Mouse (Mus musculus): ENCODE results near the gene Actc1. TPM values are rescaled to one million over a fixed set of nuclear protein-coding genes. Genes with fewer than 3 reads are reported as not detected.

The Actc1 gene
- total and polyA plus RNA-seq, 2 experiments from 2014 or later: 0.17 to 1.4 TPM

DNA sequence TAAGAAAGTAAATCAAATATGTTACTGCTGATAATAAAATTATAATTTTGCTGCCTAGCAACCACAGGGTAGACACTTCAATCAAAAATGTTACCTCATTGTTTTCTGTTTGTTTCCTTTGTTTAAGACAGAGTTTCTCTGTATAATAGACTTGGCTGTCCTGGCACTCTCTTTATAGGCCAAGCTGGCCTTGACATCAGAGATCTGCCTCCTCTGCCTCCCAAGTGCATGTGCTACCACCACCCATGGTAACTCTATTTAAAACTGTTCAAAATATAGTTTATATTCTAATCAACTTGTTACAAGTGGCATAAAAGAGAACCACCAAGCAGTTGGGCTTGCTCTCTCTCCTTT lies 33.2 kb downstream of the Actc1 start:
- Histone ChIP-seq H3K9me3 (ENCODE audit: low read length) (no peaks in the 10 kb centered on the region), H3K36me3 (ENCODE audit: insufficient read depth) (no peaks in the 10 kb centered on the region), H3K27me3 (ENCODE audit: insufficient read depth, low read length) (0 out of 2 replicates have a peak, but pooled peaks cover 5% of the 10 kb centered on the region), H3K9ac (no peak overlapping the region), H3K4me2 (ENCODE audit: low read depth) (no peak overlapping the region), H3K4me3 (ENCODE audit: low read depth, low read length) (no peak overlapping the region), H3K4me1 (ENCODE audit: insufficient read depth) (no peaks in the 10 kb centered on the region), H3K27ac (ENCODE audit: low read depth, low read length) (no peak overlapping the region)
- ATAC-seq: peak; percentile 40; the same call in 1 of the 2 replicates
- DNase-seq: no peak
- TF ChIP-seq CTCF (IDR thresholded peaks at IDR 0.05; ENCODE audit: low read depth): no peak

DNA sequence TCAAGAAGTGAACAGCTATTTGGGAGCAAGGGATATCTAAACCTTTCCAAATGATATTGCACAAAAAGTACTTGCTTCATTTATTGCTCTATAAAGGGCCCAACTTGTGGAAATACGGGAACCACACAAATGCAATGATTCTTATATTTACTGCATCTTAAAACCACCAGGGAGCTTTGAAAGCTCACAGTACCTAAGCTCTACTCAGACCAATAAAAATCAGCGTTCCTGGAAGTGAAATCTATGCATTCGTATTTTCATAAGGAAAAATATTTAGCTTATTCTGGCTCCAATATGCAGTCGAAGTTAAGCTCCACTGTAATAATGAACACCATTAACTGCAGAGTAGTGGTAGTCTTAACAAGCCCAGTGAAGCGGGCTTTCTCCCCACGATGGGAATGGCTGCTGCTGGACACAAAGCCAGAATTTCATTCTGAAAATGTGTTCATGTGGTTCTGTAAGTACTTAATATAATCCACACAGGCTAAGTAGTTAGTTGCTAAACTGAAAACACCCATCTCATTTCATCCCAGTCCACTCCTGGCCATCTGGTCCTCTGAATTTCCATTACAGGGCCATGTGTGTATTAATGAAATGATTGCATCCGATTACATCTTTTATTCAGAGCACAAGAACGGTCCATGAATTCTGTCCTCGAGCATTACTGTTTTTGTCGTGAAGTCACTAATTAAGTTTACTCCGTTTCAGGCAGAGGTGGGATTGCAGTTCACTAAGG lies 33.7 kb downstream of the Actc1 start:
- Histone ChIP-seq H3K4me1 (ENCODE audit: insufficient read depth) (no peaks in the 10 kb centered on the region), H3K27me3 (ENCODE audit: insufficient read depth, low read length) (0 out of 2 replicates have a peak, but pooled peaks cover 5% of the 10 kb centered on the region), H3K9me3 (ENCODE audit: low read length) (no peaks in the 10 kb centered on the region), H3K4me3 (ENCODE audit: low read depth, low read length) (no peak overlapping the region), H3K4me2 (ENCODE audit: low read depth) (no peak overlapping the region), H3K36me3 (ENCODE audit: insufficient read depth) (no peaks in the 10 kb centered on the region), H3K27ac (ENCODE audit: low read depth, low read length) (no peak overlapping the region), H3K9ac (no peak overlapping the region)
- DNase-seq: peak; percentile 18
- 46% methylated on average over 11 of the region's 11 CpGs for WGBS
- TF ChIP-seq CTCF (IDR thresholded peaks at IDR 0.05; ENCODE audit: low read depth): no peak
- ATAC-seq: no peak

DNA sequence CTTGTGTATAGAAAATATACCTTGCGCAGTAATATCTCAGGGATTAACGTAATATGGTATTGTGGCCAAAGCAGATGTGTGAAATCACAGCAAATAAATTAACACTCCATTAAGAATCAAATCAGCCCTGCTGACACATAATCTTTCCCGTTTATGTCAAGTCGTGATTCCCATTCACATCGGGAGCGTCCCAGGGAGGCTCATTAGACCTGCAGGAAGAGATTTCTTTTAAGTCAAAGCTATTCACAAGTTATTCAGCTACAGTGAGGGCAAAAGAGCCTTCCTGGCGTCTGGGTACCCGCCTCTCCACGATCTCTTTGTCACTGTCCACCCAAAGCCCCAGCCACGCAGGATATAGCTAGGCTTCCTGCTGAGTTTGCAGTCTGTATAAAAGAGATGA lies 35.2 kb downstream of the Actc1 start:
- H3K9ac ChIP-seq: no peak overlapping the region

DNA sequence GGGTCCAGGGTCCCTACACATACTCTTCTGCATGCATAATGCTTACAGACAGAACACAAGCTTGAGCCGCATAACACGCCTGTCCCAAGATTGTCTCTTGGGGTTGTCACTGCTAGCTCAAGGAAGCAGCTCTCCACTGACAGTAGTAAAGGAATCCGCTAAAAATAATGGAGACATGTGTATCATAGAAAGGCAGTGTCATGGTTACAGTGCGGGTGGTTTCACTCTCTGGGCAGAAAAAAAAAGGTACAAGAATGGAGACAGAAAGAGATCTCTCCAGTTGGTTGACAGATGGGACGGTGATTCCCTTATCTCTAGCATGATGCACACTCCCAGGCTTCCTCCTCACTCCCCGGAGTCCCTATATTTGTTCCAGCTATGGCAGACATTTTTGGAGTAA lies 38.5 kb downstream of the Actc1 start:
- peak overlapping the region; percentile 81 for H3K4me2 ChIP-seq (ENCODE audit: low read depth)
- no peak for TF ChIP-seq CTCF (IDR thresholded peaks at IDR 0.05; ENCODE audit: low read depth)
- no peaks in the 10 kb centered on the region for H3K36me3 ChIP-seq (ENCODE audit: insufficient read depth)
- H3K27ac ChIP-seq (ENCODE audit: low read depth, low read length): no peak overlapping the region
- DNase-seq: no peak
- no peaks in the 10 kb centered on the region for H3K9me3 ChIP-seq (ENCODE audit: low read length)
- H3K9ac ChIP-seq: no peak overlapping the region
- H3K4me1 ChIP-seq (ENCODE audit: insufficient read depth): no peaks in the 10 kb centered on the region
- H3K4me3 ChIP-seq (ENCODE audit: low read depth, low read length): no peak overlapping the region
- WGBS: 76% methylated on average over 6 of the region's 6 CpGs
- peaks cover 9% of the 10 kb centered on the region; the same call in 1 of the 2 replicates for H3K27me3 ChIP-seq (ENCODE audit: insufficient read depth, low read length)
- ATAC-seq: no peak

More for the DNA sequence above, 35.2 kb downstream of the Actc1 start:
- no peak for DNase-seq
- ATAC-seq: no peak
- Histone ChIP-seq H3K4me1 (ENCODE audit: insufficient read depth) (no peaks in the 10 kb centered on the region), H3K36me3 (ENCODE audit: insufficient read depth) (no peaks in the 10 kb centered on the region), H3K4me2 (ENCODE audit: low read depth) (0 out of 2 replicates have a peak overlapping the region, but pooled peaks have one; percentile 4), H3K4me3 (ENCODE audit: low read depth, low read length) (no peak overlapping the region), H3K27ac (ENCODE audit: low read depth, low read length) (no peak overlapping the region), H3K9me3 (ENCODE audit: low read length) (no peaks in the 10 kb centered on the region), H3K27me3 (ENCODE audit: insufficient read depth, low read length) (0 out of 2 replicates have a peak, but pooled peaks cover 5% of the 10 kb centered on the region)
- TF ChIP-seq CTCF (IDR thresholded peaks at IDR 0.05; ENCODE audit: low read depth): no peak
- 14% methylated on average over 10 of the region's 10 CpGs for WGBS

DNA sequence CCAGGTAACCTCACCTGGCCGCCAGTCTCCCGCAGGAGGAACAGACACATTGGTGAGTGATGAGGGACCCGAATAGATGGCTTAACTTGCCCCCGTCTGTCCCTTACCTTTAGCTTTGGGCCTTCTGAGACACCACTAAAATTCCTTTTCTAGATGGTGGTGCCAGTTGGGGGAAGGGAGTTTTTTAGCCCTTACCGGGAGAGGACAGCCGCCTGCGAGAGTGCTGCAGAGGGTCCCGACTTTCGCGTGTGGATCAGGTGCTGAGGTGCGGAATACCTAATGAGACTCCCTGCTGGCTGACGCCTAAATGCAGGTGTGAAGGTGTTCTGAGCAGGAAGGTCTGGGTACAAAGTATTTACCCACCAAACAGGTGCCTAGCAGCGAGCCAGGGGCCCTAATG lies 39.5 kb downstream of the Actc1 start:
- peak overlapping the region; percentile 60 for H3K4me3 ChIP-seq (ENCODE audit: low read depth, low read length)
- H3K27me3 ChIP-seq (ENCODE audit: insufficient read depth, low read length): peaks cover 9% of the 10 kb centered on the region; the same call in 1 of the 2 replicates
- no peak for TF ChIP-seq CTCF (IDR thresholded peaks at IDR 0.05; ENCODE audit: low read depth)
- ATAC-seq (peak; percentile 34), DNase-seq (no peak)
- no peaks in the 10 kb centered on the region for H3K9me3 ChIP-seq (ENCODE audit: low read length)
- peak overlapping the region; percentile 81 for H3K4me2 ChIP-seq (ENCODE audit: low read depth)
- H3K36me3 ChIP-seq (ENCODE audit: insufficient read depth): no peaks in the 10 kb centered on the region
- H3K9ac ChIP-seq: peak overlapping the region; percentile 83
- no peaks in the 10 kb centered on the region for H3K4me1 ChIP-seq (ENCODE audit: insufficient read depth)
- WGBS: 3% methylated on average over 13 of the region's 13 CpGs
- H3K27ac ChIP-seq (ENCODE audit: low read depth, low read length): no peak overlapping the region

DNA sequence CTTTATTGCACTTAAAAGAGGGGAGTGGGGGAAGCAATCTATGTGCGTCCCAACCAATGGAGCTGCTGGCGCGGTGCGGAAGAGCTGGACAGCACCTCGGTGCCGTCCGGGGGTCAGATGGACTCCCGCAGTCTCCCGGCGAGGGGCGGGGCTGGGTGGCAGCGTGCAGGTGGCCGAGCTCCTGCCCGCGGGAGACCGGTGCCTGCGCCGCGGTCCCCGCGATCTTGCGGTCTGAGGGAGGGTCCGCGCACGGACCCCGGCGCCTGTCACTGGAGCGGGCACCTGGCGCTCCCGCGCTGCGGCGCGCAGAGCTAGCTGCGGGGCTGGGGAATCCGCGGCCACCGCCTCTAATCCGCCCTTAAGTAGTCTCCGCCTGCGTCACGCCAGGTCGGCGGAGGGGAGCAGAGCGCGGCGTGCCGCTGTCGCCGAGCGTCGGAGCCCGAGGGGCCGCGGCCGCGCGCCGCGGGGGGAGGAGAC lies 40.0 kb downstream of the Actc1 start, which contains the start of gene Gjd2:
TSS of gene Gjd2 (minus strand) at position 325 of the 477 bp plus-strand sequence.
- Histone ChIP-seq H3K9me3 (ENCODE audit: low read length) (no peaks in the 10 kb centered on the region), H3K9ac (peak within 1 kb of the TSS; percentile 83), H3K27ac (ENCODE audit: low read depth, low read length) (peak within 1 kb of the TSS; percentile 76), H3K27me3 (ENCODE audit: insufficient read depth, low read length) (peaks cover 9% of the 10 kb centered on the region; the same call in 1 of the 2 replicates), H3K4me3 (ENCODE audit: low read depth, low read length) (peak within 1 kb of the TSS; percentile 60), H3K36me3 (ENCODE audit: insufficient read depth) (no peaks in the 10 kb centered on the region), H3K4me2 (ENCODE audit: low read depth) (peak within 1 kb of the TSS; percentile 81), H3K4me1 (ENCODE audit: insufficient read depth) (no peaks in the 10 kb centered on the region)
- ATAC-seq: peak; percentile 84
- under 1% methylated on average over 60 of the region's 60 CpGs for WGBS
- DNase-seq: peak; percentile 67
- no peak for TF ChIP-seq CTCF (IDR thresholded peaks at IDR 0.05; ENCODE audit: low read depth)

DNA sequence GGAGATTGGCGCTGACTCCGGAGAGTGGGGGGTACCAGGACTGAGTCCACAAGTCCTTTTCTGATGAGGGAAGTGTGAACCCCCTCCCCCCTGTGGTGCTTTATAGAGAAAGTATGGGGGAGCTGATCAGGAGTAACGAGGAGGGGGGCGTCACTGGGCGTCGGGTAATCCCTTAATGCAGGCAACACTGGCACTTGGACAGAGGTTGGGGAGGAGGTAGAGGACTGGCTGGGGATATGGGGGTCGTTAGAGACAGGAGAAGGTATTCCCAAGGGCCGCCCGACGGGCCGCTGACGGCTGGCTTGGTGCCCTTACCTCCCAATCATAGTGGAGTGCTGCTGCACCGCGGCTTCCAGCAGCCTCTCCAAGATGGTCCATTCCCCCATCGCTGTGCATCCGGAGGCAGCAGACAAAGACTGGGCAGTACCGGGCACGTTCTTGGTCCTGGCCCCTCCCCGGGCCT lies 40.6 kb downstream of the Actc1 start:
- peak; percentile 74 for ATAC-seq
- Histone ChIP-seq H3K27me3 (ENCODE audit: insufficient read depth, low read length) (peaks cover 9% of the 10 kb centered on the region; the same call in 1 of the 2 replicates), H3K9me3 (ENCODE audit: low read length) (no peaks in the 10 kb centered on the region), H3K9ac (peak overlapping the region; percentile 83), H3K4me1 (ENCODE audit: insufficient read depth) (no peaks in the 10 kb centered on the region), H3K36me3 (ENCODE audit: insufficient read depth) (no peaks in the 10 kb centered on the region), H3K4me2 (ENCODE audit: low read depth) (peak overlapping the region; percentile 81), H3K4me3 (ENCODE audit: low read depth, low read length) (peak overlapping the region; percentile 60), H3K27ac (ENCODE audit: low read depth, low read length) (peak overlapping the region; percentile 76)
- DNase-seq: peak; percentile 67
- TF ChIP-seq CTCF (IDR thresholded peaks at IDR 0.05; ENCODE audit: low read depth): no peak
- WGBS: 1% methylated on average over 19 of the region's 19 CpGs
